Mouse (Mus musculus): Measurements from ENCODE around the gene Zcchc10.
"Not testable (repeated sequence)": the region's sequence is repeated elsewhere in the genome, so short reads cannot be mapped to it uniquely, and the experiment has no call there.

Gene Zcchc10

GRCm38 (mm10) chr11:53324512-53324968 is at the start of gene Zcchc10:
Zcchc10 (plus strand) TSS chr11:53324679.
- peak; percentile 89 for DNase-seq

- DNase-seq, result no peak
Observed at GRCm38 (mm10) chr11:53275358-53275757, 49.1 kb upstream of the Zcchc10 start.

- no peak for DNase-seq
Observed at GRCm38 (mm10) chr11:53278411-53278810, 46.1 kb upstream of the Zcchc10 start.

- no peak for DNase-seq
Observed at GRCm38 (mm10) chr11:53285885-53286284, 38.6 kb upstream of the Zcchc10 start.

- not testable (repeated sequence) for DNase-seq
Observed at GRCm38 (mm10) chr11:53290187-53290586, 34.3 kb upstream of the Zcchc10 start.

GRCm38 (mm10) chr11:53290871-53291270 is 33.6 kb upstream of the Zcchc10 start:
- DNase-seq, result no peak

- DNase-seq, result no peak
Observed at GRCm38 (mm10) chr11:53294441-53294840, 30.0 kb upstream of the Zcchc10 start.

- no peak for DNase-seq
Observed at GRCm38 (mm10) chr11:53296880-53297279, 27.6 kb upstream of the Zcchc10 start.

- no peak for DNase-seq
Observed at GRCm38 (mm10) chr11:53297947-53298860, 26.3 kb upstream of the Zcchc10 start.

GRCm38 (mm10) chr11:53299551-53300329 is 24.7 kb upstream of the Zcchc10 start:
- DNase-seq, result peak; percentile 67

GRCm38 (mm10) chr11:53300330-53301166 is 23.9 kb upstream of the Zcchc10 start, which contains the start of gene Hspa4:
Hspa4 (minus strand) TSS chr11:53300457.
- peak; percentile 100 for DNase-seq

GRCm38 (mm10) chr11:53301167-53301515 is 23.3 kb upstream of the Zcchc10 start:
- no peak for DNase-seq

- no peak for DNase-seq
Observed at GRCm38 (mm10) chr11:53304044-53304840, 20.2 kb upstream of the Zcchc10 start.

- peak; percentile 33 for DNase-seq
Observed at GRCm38 (mm10) chr11:53306965-53307364, 17.5 kb upstream of the Zcchc10 start.

GRCm38 (mm10) chr11:53307558-53308065 is 16.9 kb upstream of the Zcchc10 start:
- DNase-seq, result peak; percentile 64

- peak; percentile 43 for DNase-seq
Observed at GRCm38 (mm10) chr11:53308251-53308864, 16.1 kb upstream of the Zcchc10 start.

- peak; percentile 77 for DNase-seq
Observed at GRCm38 (mm10) chr11:53308884-53309310, 15.6 kb upstream of the Zcchc10 start.

GRCm38 (mm10) chr11:53311385-53311784 is 13.1 kb upstream of the Zcchc10 start:
- DNase-seq, result no peak

- DNase-seq, result not testable (repeated sequence)
Observed at GRCm38 (mm10) chr11:53312823-53313222, 11.7 kb upstream of the Zcchc10 start.

- peak; percentile 64 for DNase-seq
Observed at GRCm38 (mm10) chr11:53314770-53315173, 9.7 kb upstream of the Zcchc10 start.

GRCm38 (mm10) chr11:53316996-53317395 is 7.5 kb upstream of the Zcchc10 start:
- DNase-seq, result peak; percentile 25
